Mouse (Mus musculus): ENCODE results near the gene Arid3c. TPM values are rescaled to one million over a fixed set of nuclear protein-coding genes. Genes with fewer than 3 reads are reported as not detected.
A peak's percentile ranks its signal among the peaks of the same experiment; 100 is the strongest.

The Arid3c gene
- polyA plus RNA-seq, 1 experiment from 2014 or later = 0.06 TPM

DNA sequence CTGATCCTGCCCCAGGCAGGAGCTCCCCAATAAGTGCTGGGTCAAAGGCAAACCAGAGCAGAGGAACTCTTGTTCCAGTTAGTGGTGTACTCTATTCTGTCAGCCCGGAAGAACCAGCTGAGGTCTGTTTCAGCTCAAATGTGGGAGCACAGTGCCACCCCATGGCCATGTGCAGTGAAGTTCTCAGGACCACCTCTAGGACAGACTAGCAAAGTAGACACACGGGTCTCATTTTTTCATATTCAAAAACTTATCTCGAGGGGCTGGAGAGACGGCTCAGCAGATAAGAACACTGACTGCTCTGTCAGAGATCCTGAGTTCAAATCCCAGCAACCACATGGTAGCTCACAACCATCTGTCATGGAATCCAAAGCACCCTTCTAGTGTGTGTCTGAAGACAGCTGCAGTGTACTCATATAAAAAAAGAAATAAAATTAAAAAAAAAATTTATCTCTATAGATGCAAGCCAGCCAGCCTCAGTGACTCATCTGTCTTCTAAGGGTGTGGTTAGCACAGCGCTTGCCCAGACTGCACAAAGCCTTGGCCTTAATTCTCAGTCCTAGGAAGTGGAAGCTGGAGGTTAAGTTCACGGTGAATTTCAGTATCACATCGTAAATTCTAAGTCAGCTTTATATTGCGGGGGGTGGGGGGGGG, 6.8 kb upstream of the Arid3c start:
- Histone ChIP-seq H3K27ac (ENCODE audit: low read length) (no peak overlapping the region), H3K36me3 (ENCODE audit: insufficient read depth, low read length) (no peaks in the 10 kb centered on the region), H3K4me3 (ENCODE audit: low read depth, low read length) (no peak overlapping the region), H3K27me3 (replicated peaks; ENCODE audit: insufficient read depth, low read length) (peaks cover 6% of the 10 kb centered on the region; the same call in 1 of the 2 replicates), H3K4me1 (ENCODE audit: insufficient read depth, low read depth, low read length) (peaks cover 7% of the 10 kb centered on the region; the same call in 1 of the 2 replicates), H3K9ac (replicated peaks; ENCODE audit: low read depth) (no peak overlapping the region), H3K4me2 (replicated peaks; ENCODE audit: low read depth, low read length) (no peak overlapping the region), H3K9me3 (ENCODE audit: low read length) (no peaks in the 10 kb centered on the region)
- WGBS = 31% methylated on average over 8 of the region's 8 CpGs
- peak; percentile 86 for DNase-seq (ENCODE audit: low spot score)
- peak; percentile 47 for ATAC-seq
- TF ChIP-seq EP300 (IDR thresholded peaks at IDR 0.05) (no peak), CTCF (IDR thresholded peaks at IDR 0.05) (peak; percentile 89)

DNA sequence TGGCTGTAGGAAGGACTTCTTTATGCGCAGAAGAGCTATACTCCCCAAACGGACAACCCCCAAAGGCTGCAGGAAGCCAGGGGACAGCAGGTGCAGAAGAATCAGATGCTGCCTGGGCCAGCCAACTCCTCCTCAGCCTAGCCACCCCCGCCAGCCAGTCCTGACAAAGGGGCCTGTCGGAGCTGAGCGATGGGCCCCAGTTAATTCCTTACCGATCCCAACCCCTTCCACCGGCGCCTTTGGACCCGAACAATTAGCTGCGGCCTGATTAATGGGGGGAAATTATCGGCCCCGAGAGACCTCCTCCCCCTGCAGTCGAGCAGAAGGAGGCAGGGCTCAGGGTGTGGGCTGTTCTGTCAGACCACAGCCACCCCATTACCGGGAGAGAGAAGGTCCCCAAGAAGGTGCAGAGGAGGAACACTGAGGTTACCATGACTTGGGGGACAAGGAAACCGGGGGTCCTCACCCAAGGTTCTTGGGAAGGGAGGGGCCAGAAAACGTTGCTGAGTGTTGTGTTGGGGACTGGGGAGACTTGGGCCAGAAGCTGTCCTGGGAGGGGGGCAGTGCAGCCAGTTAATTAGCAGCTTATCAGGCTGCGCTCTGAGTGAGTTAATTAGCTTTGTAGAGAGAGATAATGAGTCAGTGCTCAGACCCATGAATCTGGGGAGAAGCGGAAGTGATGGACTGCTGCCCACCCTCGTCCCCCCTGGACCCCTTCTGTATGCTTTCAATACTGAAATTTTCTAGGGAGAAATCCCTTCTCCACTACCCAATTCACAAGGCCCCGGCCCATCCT, 3.9 kb downstream of the Arid3c start:
- no peak for DNase-seq (ENCODE audit: low spot score)
- Histone ChIP-seq H3K9ac (replicated peaks; ENCODE audit: low read depth) (no peak overlapping the region), H3K9me3 (ENCODE audit: low read length) (no peaks in the 10 kb centered on the region), H3K4me1 (ENCODE audit: insufficient read depth, low read depth, low read length) (no peaks in the 10 kb centered on the region; the same call in 1 of the 2 replicates), H3K4me2 (replicated peaks; ENCODE audit: low read depth, low read length) (no peak overlapping the region), H3K27ac (ENCODE audit: low read length) (no peak overlapping the region), H3K4me3 (ENCODE audit: low read depth, low read length) (no peak overlapping the region), H3K36me3 (ENCODE audit: insufficient read depth, low read length) (no peaks in the 10 kb centered on the region), H3K27me3 (replicated peaks; ENCODE audit: insufficient read depth, low read length) (peaks cover 70% of the 10 kb centered on the region)
- ATAC-seq = no peak
- 20% methylated on average over 20 of the region's 20 CpGs for whole genome bisulfite sequencing
- no peak for TF ChIP-seq CTCF (IDR thresholded peaks at IDR 0.05)
- TF ChIP-seq EP300 (IDR thresholded peaks at IDR 0.05) = no peak

DNA sequence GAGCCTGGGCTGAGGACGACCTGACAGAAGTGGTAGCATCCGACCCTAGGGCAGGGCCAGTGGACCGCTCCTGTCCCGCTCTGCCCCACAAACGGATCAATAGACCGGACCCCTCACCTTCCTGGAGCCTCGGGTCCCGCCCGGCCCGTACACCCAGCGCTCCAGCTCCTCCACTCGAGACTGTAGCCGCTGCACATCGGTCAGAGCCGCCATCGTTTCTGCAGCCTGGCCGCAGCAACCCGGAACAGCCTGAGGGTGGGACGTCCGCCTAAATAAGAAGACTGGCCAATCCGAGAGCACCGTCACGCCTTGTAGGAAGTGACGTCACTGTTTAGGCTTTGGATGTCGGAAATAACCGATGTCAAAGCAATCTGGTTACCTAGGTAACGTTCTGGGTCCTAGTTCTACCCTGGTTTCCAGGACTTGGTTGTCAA, 8.0 kb downstream of the Arid3c start, which contains the start of gene Dctn3:
Gene Dctn3, minus strand, starts transcription at position 253 of the 434 bp plus-strand sequence.
- Histone ChIP-seq H3K27ac (ENCODE audit: low read length) (no peak within 1 kb of the TSS), H3K4me2 (replicated peaks; ENCODE audit: low read depth, low read length) (peak within 1 kb of the TSS; percentile 76), H3K4me1 (ENCODE audit: insufficient read depth, low read depth, low read length) (no peaks in the 10 kb centered on the region; the same call in 1 of the 2 replicates), H3K36me3 (ENCODE audit: insufficient read depth, low read length) (peaks cover 20% of the 10 kb centered on the region), H3K4me3 (ENCODE audit: low read depth, low read length) (peak within 1 kb of the TSS; percentile 85), H3K9me3 (ENCODE audit: low read length) (no peaks in the 10 kb centered on the region), H3K9ac (replicated peaks; ENCODE audit: low read depth) (peak within 1 kb of the TSS; percentile 76), H3K27me3 (replicated peaks; ENCODE audit: insufficient read depth, low read length) (peaks cover 43% of the 10 kb centered on the region)
- peak; percentile 99 for ATAC-seq
- under 1% methylated on average over 27 of the region's 27 CpGs for WGBS
- no peak for TF ChIP-seq EP300 (IDR thresholded peaks at IDR 0.05)
- no peak for TF ChIP-seq CTCF (IDR thresholded peaks at IDR 0.05)
- peak; percentile 99 for DNase-seq (ENCODE audit: low spot score)

DNA sequence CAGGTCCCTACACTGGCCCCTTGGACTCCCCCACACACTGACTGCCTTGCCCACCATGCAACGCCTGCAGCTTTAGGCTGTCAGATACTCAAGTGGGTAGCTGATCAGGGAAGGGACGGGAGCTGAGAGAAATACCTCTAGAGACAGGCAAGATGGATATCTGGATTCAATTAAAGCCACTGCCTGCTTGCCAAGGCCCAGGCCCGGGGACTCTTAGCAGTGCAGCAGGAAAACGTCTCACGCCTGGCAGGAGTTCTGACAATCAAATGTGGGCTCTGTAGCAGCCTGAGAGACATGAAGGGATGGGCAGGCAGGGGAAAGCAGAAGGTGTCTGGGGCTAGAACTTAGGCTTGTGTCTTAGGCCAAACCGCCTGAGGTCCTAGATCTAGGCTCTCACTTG, 14.1 kb downstream of the Arid3c start:
- Histone ChIP-seq H3K27ac (ENCODE audit: low read length) (no peak overlapping the region), H3K27me3 (replicated peaks; ENCODE audit: insufficient read depth, low read length) (no peaks in the 10 kb centered on the region), H3K4me1 (ENCODE audit: insufficient read depth, low read depth, low read length) (peaks cover 11% of the 10 kb centered on the region; the same call in 1 of the 2 replicates), H3K9me3 (ENCODE audit: low read length) (no peaks in the 10 kb centered on the region), H3K4me3 (ENCODE audit: low read depth, low read length) (no peak overlapping the region), H3K4me2 (replicated peaks; ENCODE audit: low read depth, low read length) (no peak overlapping the region), H3K36me3 (ENCODE audit: insufficient read depth, low read length) (peaks cover 24% of the 10 kb centered on the region), H3K9ac (replicated peaks; ENCODE audit: low read depth) (no peak overlapping the region)
- DNase-seq (ENCODE audit: low spot score) = no peak
- WGBS = 70% methylated on average over 6 of the region's 6 CpGs
- no peak for ATAC-seq
- TF ChIP-seq EP300 (IDR thresholded peaks at IDR 0.05) (no peak), CTCF (IDR thresholded peaks at IDR 0.05) (no peak)

DNA sequence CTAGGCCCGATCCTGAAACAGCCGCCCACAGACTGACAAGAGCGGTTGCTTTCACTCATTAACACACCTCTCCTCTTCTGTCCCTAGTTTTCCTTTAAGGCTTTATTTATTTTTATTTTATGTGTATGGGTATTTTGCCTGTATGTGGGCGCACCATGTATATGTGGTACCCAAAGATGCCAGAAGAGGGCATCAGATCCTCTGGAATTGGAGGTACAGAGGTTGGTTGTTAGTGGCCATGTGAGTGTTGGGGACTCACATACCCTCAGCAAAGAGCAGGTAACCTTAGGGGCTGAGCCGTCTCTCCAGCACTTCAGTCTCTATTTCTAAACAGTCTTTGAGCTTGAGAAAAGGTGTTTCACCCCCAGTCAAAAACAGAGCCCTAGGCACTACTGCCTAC, 15.3 kb downstream of the Arid3c start:
- no peak overlapping the region for H3K4me3 ChIP-seq (ENCODE audit: low read depth, low read length)
- peak; percentile 71 for TF ChIP-seq CTCF (IDR thresholded peaks at IDR 0.05)
- no peak for TF ChIP-seq EP300 (IDR thresholded peaks at IDR 0.05)
- H3K9me3 ChIP-seq (ENCODE audit: low read length) = no peaks in the 10 kb centered on the region
- H3K4me1 ChIP-seq (ENCODE audit: insufficient read depth, low read depth, low read length) = peaks cover 13% of the 10 kb centered on the region; the same call in 1 of the 2 replicates
- H3K9ac ChIP-seq (replicated peaks; ENCODE audit: low read depth) = no peak overlapping the region
- 78% methylated on average over 5 of the region's 5 CpGs for WGBS
- peak; percentile 41 for DNase-seq (ENCODE audit: low spot score)
- H3K27ac ChIP-seq (ENCODE audit: low read length) = no peak overlapping the region
- no peaks in the 10 kb centered on the region for H3K27me3 ChIP-seq (replicated peaks; ENCODE audit: insufficient read depth, low read length)
- peaks cover 24% of the 10 kb centered on the region for H3K36me3 ChIP-seq (ENCODE audit: insufficient read depth, low read length)
- ATAC-seq = no peak
- H3K4me2 ChIP-seq (replicated peaks; ENCODE audit: low read depth, low read length) = no peak overlapping the region

DNA sequence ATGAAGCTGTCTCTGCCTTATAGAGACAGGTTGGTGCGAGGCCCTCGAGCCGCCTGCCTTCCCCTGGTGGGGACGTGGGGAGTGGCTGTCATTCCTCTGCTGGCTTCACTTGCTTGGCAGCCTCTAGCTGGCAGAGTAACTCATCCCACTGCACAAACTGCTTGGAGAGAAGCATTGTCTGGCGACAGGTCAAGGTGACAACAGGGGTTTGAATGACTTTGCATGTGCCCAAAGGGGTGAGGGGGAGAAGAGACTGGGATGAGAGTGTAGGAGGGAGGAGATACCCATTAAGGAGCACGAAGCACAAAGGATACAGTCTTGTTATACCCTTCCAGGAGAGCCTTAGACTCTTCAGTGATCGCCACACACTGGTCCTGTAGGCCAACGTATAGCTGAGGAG, 15.9 kb downstream of the Arid3c start:
- no peaks in the 10 kb centered on the region for H3K27me3 ChIP-seq (replicated peaks; ENCODE audit: insufficient read depth, low read length)
- WGBS = 78% methylated on average over 8 of the region's 8 CpGs
- H3K36me3 ChIP-seq (ENCODE audit: insufficient read depth, low read length) = peaks cover 24% of the 10 kb centered on the region
- H3K4me3 ChIP-seq (ENCODE audit: low read depth, low read length) = no peak overlapping the region
- H3K9ac ChIP-seq (replicated peaks; ENCODE audit: low read depth) = no peak overlapping the region
- DNase-seq (ENCODE audit: low spot score) = no peak
- TF ChIP-seq CTCF (IDR thresholded peaks at IDR 0.05) (no peak), EP300 (IDR thresholded peaks at IDR 0.05) (no peak)
- no peak overlapping the region for H3K27ac ChIP-seq (ENCODE audit: low read length)
- ATAC-seq = no peak
- H3K4me2 ChIP-seq (replicated peaks; ENCODE audit: low read depth, low read length) = no peak overlapping the region
- no peaks in the 10 kb centered on the region for H3K9me3 ChIP-seq (ENCODE audit: low read length)
- peaks cover 13% of the 10 kb centered on the region; the same call in 1 of the 2 replicates for H3K4me1 ChIP-seq (ENCODE audit: insufficient read depth, low read depth, low read length)

Data from lung, postnatal 0 days (tissue).